ENCODE assay signal across 12 mouse cellular contexts in genomic region chr9:23011316-23011959, GRCm38 (mm10).
DNase-seq lines count a peak whose midpoint lies in the region; ATAC-seq and TF ChIP-seq lines count a peak whose summit lies in the region.
"Had no signal": no experiment of that assay in that cellular context is flagged by ENCODE, and none has a peak within 500 bp of the region (broad histone marks: within the 10 kb centered on the region; RNA-seq: fewer than 3 reads in every experiment).

No protein-coding gene starts in this region.

- WGBS in forebrain, embryonic 15.5 days = 3% methylated on average over 7 of the region's 7 CpGs
- 27% methylated on average over 7 of the region's 7 CpGs for WGBS in limb, embryonic 14.5 days
- 85% methylated on average over 7 of the region's 7 CpGs for WGBS in thymus, adult 2 months

- DNase-seq in heart, adult 8-10 months (ENCODE audit: low spot score) = peak; percentile 35
- no peak for DNase-seq in heart, adult 18-20 months
- peak; percentile 55 for DNase-seq in embryo, embryonic 10 days (ENCODE audit: low spot score)
- DNase-seq in limb, embryonic 14.5 days (ENCODE audit: low spot score) = peak; percentile 25
- DNase-seq in layer of hippocampus, postnatal 10 days (ENCODE audit: low spot score in 2 of 2) = no peak
- no peak for DNase-seq in urinary bladder, postnatal 4 days (ENCODE audit: low spot score in 2 of 2)
- no peak for DNase-seq in thymus, adult 2 months
- DNase-seq: B cell, adult 2 months; kidney, postnatal 25 days had no signal

- H3K27me3 ChIP-seq in forebrain, embryonic 15.5 days = peaks cover 8% of the 10 kb centered on the region; the same call in 1 of the 2 replicates
- 0 out of 2 replicates have a peak, but pooled peaks cover 5% of the 10 kb centered on the region for H3K27me3 ChIP-seq in limb, embryonic 14.5 days (ENCODE audit: control insufficient read depth, insufficient read depth, low read length)
- H3K27me3 ChIP-seq in thymus, adult 2 months (ENCODE audit: control insufficient read depth, insufficient read depth, low read length) = no peaks in the 10 kb centered on the region

- H3K4me2 ChIP-seq in forebrain, embryonic 15.5 days (replicated peaks) = no peak overlapping the region; the same call in 1 of the 2 replicates
- H3K4me2 ChIP-seq in limb, embryonic 14.5 days (replicated peaks; ENCODE audit: low read depth, low read length, severe bottlenecking) = no peak overlapping the region; the same call in 1 of the 2 replicates
- H3K4me2 ChIP-seq: heart, embryonic 13.5 days had no signal

- H3K4me1 ChIP-seq in forebrain, embryonic 15.5 days = peaks cover 23% of the 10 kb centered on the region
- H3K4me1 ChIP-seq in limb, embryonic 14.5 days (ENCODE audit: control insufficient read depth, insufficient read depth, low read length) = peaks cover 32% of the 10 kb centered on the region
- peaks cover 5% of the 10 kb centered on the region for H3K4me1 ChIP-seq in thymus, adult 2 months (replicated peaks; ENCODE audit: control insufficient read depth, insufficient read depth, low read length)

- no peak overlapping the region for H3K9ac ChIP-seq in forebrain, embryonic 15.5 days (replicated peaks)
- no peak overlapping the region for H3K9ac ChIP-seq in limb, embryonic 14.5 days (ENCODE audit: low read depth, low read length, severe bottlenecking)
- H3K9ac ChIP-seq: heart, embryonic 13.5 days; liver, embryonic 14.5 days had no signal

- H3K9me3 ChIP-seq in forebrain, embryonic 15.5 days = peaks cover 1% of the 10 kb centered on the region; the same call in 1 of the 2 replicates
- H3K9me3 ChIP-seq in limb, embryonic 14.5 days (ENCODE audit: control insufficient read depth, low read length) = 0 out of 2 replicates have a peak, but pooled peaks cover under 1% of the 10 kb centered on the region

- no peaks in the 10 kb centered on the region for H3K36me3 ChIP-seq in forebrain, embryonic 15.5 days
- no peaks in the 10 kb centered on the region for H3K36me3 ChIP-seq in limb, embryonic 14.5 days (ENCODE audit: control insufficient read depth, insufficient read depth, low read length)
- H3K36me3 ChIP-seq in thymus, adult 2 months (ENCODE audit: control insufficient read depth, insufficient read depth, low read length) = no peaks in the 10 kb centered on the region
- H3K36me3 ChIP-seq: heart, embryonic 13.5 days had no signal

- no peak for TF ChIP-seq POLR2A in limb, embryonic 14.5 days (IDR thresholded peaks at IDR 0.05; ENCODE audit: borderline replicate concordance, extremely low read depth, insufficient read depth, insufficient read length)
- no peak for TF ChIP-seq POLR2A in thymus, adult 2 months (IDR thresholded peaks at IDR 0.05; ENCODE audit: control insufficient read depth, extremely low read depth, insufficient read depth, low read length, poor library complexity)

- ATAC-seq in forebrain, embryonic 15.5 days (replicated peaks) = peak; percentile 86
- ATAC-seq in limb, embryonic 14.5 days (ENCODE audit: low FRiP score, low read depth) = 0 out of 2 replicates have a peak, but pooled peaks have one; percentile 34

- H3K27ac ChIP-seq in forebrain, embryonic 15.5 days (replicated peaks) = no peak overlapping the region
- H3K27ac ChIP-seq in limb, embryonic 14.5 days (replicated peaks; ENCODE audit: low read depth, low read length) = no peak overlapping the region
- no peak overlapping the region for H3K27ac ChIP-seq in thymus, adult 2 months (ENCODE audit: control insufficient read depth, insufficient read depth, low read length)
- H3K27ac ChIP-seq: heart, embryonic 13.5 days; liver, embryonic 14.5 days had no signal

- H3K4me3 ChIP-seq in forebrain, embryonic 15.5 days = no peak overlapping the region
- H3K4me3 ChIP-seq in limb, embryonic 14.5 days (replicated peaks; ENCODE audit: low read length) = no peak overlapping the region
- no peak overlapping the region for H3K4me3 ChIP-seq in thymus, adult 2 months (ENCODE audit: control insufficient read depth, insufficient read depth, low read length)
- H3K4me3 ChIP-seq: heart, embryonic 13.5 days had no signal

- no peak for TF ChIP-seq CTCF in thymus, adult 2 months (IDR thresholded peaks at IDR 0.05; ENCODE audit: borderline replicate concordance, control insufficient read depth, extremely low read depth, insufficient read depth, low read length, poor library complexity)

Comparison
In these comparisons a context has a peak if more than half of its experiments do, and no peak if none do; other contexts are left out.
1. DNase-seq: peak in heart, adult 8-10 months (single experiment), embryo, embryonic 10 days (single experiment) and limb, embryonic 14.5 days (single experiment); none in heart, adult 18-20 months (0 of 2), layer of hippocampus, postnatal 10 days (0 of 2), urinary bladder, postnatal 4 days (0 of 2) and thymus, adult 2 months (single experiment).